Mouse (Mus musculus) C2C12 (cell line): ENCODE data around the gene Olfr1344.

Experiments used
- CTCF ChIP-seq: IDR thresholded peaks from one replicate; pipeline ENCODE4 v1.5.1; 2011; ENCODE audit not compliant: control insufficient read depth, insufficient read depth, insufficient read length
- FOSL1 ChIP-seq: IDR thresholded peaks from one replicate; pipeline ENCODE4 v1.8.0; 2011; ENCODE audit warnings: mild to moderate bottlenecking, low read length; ENCODE audit not compliant: poor library complexity, insufficient read depth, severe bottlenecking
- MAX ChIP-seq: IDR thresholded peaks from one replicate; pipeline ENCODE4 v1.6.1; 2011; ENCODE audit warnings: mild to moderate bottlenecking, control low read depth
- USF1 ChIP-seq: IDR thresholded peaks from one replicate; pipeline ENCODE4 v1.6.1; 2011; ENCODE audit warnings: low read depth, mild to moderate bottlenecking, control low read depth, moderate library complexity

DNA sequence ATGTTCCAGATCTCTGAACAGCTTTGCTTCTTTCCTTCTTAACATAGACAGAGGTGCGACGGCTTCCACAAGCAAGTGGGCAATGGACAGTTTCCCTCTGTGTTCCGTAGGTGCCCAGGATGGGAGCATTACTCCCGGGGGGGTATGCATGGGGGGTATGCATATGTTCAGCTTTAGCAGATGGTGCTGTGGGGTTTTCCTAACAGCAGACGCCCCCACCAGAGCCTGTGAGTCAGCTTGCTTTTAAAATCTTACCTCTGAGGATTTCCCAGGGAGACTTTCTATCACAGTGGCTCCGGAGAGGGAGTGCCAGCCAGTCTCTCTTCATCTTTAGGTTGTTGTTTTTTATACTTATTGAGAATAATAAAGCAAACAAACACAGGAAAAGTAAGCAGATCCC lies 18.6 kb upstream of the Olfr1344 start:
- TF ChIP-seq CTCF (no peak), MAX (no peak), USF1 (no peak), FOSL1 (no peak)
